Mouse (Mus musculus) forebrain, embryonic 10.5 days (tissue): ENCODE results near the gene Rtn3. TPM values are rescaled to one million over a fixed set of nuclear protein-coding genes. Genes with fewer than 3 reads are reported as not detected.
"Not testable (repeated sequence)": the region's sequence is repeated elsewhere in the genome, so short reads cannot be mapped to it uniquely, and the experiment has no call there.

Experiments used
- DNase-seq: peaks from one replicate; pipeline ENCODE4 v3.0.0-alpha.2; 2017; ENCODE audit warnings: low spot score; ENCODE audit errors: extremely low spot score
- H3K27ac ChIP-seq: fragments of 300-500 bp; sonication (generic); 2 replicates; pipeline ENCODE4 v1.5.1; 2016; ENCODE audit warnings: mild to moderate bottlenecking
- H3K27me3 ChIP-seq: fragments of 300-500 bp; sonication (generic); 2 replicates; pipeline ENCODE4 v1.6.1; 2016; ENCODE audit warnings: mild to moderate bottlenecking; ENCODE audit not compliant: poor library complexity, severe bottlenecking
- H3K36me3 ChIP-seq: fragments of 300-500 bp; sonication (generic); replicated peaks from 2 replicates; pipeline ENCODE4 v1.6.1; 2016; ENCODE audit warnings: mild to moderate bottlenecking, moderate library complexity
- H3K4me1 ChIP-seq: fragments of 300-500 bp; sonication (generic); 2 replicates; pipeline ENCODE4 v1.6.1; 2016
- H3K4me3 ChIP-seq: fragments of 300-500 bp; sonication (generic); 2 replicates; pipeline ENCODE4 v1.5.1; 2016; ENCODE audit warnings: mild to moderate bottlenecking, moderate library complexity
- H3K9me3 ChIP-seq: fragments of 300-500 bp; sonication (generic); 2 replicates; pipeline ENCODE4 v1.6.1; 2016; ENCODE audit warnings: mild to moderate bottlenecking, moderate library complexity
- WGBS: fragments of 180-500 bp; shearing (Covaris S2); methylation state at CpG from one replicate; pipeline ENCODE4 v1.1.7; 2016; 5-methylcytosine and 5-hydroxymethylcytosine counted together
- polyA plus RNA-seq: library from polyadenylated mRNA; unstranded; fragments of >200 nt; fragmentation: Nextera tagmentation; extraction: Ambion mirVana; gene quantifications from 2 replicates; pipeline ENCODE4 v1.2.1, GENCODE M21; 2016

The Rtn3 gene
- polyA plus RNA-seq, 1 experiment from 2014 or later = 237 TPM

DNA sequence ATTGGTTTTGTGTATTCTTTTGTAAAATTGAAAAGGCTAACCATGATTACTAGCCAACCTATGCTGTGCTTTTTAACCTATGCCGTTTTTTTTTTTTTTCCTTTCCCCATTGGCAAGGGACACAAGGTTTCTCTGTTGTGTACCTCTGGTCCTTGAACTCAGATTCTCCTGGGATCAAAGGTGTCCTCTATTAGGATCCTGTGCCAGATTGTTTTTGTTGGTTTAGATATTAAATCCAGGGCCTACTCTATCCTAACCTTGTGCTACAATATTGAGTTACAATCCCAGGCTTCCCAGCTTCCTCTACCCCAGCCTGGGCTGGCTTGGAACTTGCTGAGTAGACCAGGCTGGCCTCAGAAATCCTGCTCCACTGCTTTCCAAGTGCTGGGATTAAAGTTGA, 17.6 kb upstream of the Rtn3 start:
- DNase-seq = no peak
- no peak overlapping the region for H3K4me3 ChIP-seq
- H3K36me3 ChIP-seq = no peaks in the 10 kb centered on the region
- H3K27ac ChIP-seq = no peak overlapping the region
- no peaks in the 10 kb centered on the region for H3K27me3 ChIP-seq
- H3K4me1 ChIP-seq = 0 out of 2 replicates have a peak, but pooled peaks cover 2% of the 10 kb centered on the region
- 87% methylated on average over 1 of the region's 1 CpGs for WGBS
- no peaks in the 10 kb centered on the region for H3K9me3 ChIP-seq

DNA sequence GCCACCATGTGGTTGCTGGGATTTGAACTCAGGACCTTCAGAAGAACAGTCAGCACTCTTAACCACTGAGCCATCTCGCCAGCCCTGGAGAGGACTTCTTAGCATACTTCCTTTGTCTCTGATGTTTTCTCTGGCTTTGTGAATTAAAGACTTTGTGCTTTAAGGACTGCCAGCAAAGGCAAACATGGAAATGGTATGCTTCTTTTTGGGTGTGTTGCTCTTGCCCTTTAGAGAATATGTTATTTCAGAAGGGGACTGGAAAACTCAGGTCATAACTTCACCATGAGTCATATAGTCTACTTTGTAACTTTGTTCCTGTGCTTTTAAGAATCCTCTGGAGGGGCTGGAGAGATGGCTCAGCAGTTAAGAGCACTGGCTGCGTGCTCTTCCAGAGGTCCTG, 15.7 kb upstream of the Rtn3 start:
- 83% methylated on average over 2 of the region's 2 CpGs for WGBS
- no peak overlapping the region for H3K27ac ChIP-seq

DNA sequence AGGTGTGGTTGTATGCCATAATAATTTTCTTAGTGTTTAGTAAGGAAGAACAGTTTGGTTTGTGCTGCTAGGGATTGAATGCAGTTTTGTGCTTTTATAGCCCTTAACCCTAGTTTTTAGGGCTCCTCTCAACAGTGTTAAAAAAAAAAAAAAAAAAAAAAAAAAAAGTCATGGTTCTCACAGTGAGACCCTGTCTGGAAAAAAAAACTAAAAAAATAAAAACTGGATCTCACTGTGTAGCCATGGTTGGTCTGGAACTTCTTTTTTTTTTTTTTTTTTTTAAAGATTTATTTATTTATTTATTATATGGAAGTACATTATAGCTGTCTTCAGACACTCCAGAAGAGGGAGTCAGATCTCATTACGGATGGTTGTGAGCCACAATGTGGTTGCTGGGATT, 13.0 kb upstream of the Rtn3 start:
- H3K4me3 ChIP-seq, H3K36me3 ChIP-seq, DNase-seq, H3K27me3 ChIP-seq, H3K27ac ChIP-seq, H3K9me3 ChIP-seq: not testable (repeated sequence)
- 91% methylated on average over 1 of the region's 1 CpGs for WGBS
- peaks cover 18% of the 10 kb centered on the region for H3K4me1 ChIP-seq

More for the DNA sequence above, 15.7 kb upstream of the Rtn3 start:
- Histone ChIP-seq H3K36me3 (no peaks in the 10 kb centered on the region), H3K27me3 (no peaks in the 10 kb centered on the region), H3K9me3 (no peaks in the 10 kb centered on the region), H3K4me3 (no peak overlapping the region), H3K4me1 (peaks cover 16% of the 10 kb centered on the region)
- no peak for DNase-seq

DNA sequence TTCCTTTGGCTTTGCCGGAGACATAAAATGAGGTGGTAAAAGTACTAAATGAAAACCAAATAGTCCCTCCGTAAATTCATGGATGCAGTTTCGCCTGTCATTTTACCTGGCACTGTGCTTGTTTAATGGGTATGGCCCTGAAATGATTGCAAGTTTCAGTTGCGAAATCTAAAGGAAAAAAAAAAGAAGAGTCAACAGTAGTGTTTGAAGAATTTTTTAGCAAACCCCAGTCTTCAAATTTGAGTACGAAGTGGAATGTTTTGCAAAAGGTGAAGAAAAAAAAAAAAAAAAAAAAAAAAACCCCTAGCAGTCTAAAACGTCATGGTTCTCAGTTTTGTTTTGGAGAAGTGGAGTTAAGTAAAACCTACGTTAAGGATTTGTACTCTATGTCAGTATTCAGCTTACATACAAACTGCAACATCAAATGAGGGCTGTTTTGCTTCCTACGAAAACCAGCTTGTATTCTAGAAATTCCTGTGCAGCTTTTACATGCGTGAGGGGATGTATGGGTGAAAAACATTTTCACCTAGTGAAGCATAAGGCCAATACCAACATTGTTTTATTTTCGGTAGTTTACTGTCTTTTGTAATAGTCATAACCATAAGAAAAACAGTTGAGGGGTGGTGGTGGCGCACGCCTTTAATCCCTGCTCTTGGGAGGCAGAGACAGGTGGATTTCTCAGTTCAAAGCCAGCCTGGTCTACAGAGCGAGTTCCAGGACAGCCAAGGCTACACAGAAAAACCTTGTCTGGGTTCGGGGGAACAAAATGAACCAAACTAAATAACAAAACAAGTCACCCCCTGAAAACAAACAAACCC, 12.3 kb upstream of the Rtn3 start:
- H3K4me1 ChIP-seq = peaks cover 18% of the 10 kb centered on the region
- peak overlapping the region; percentile 70 for H3K4me3 ChIP-seq
- peak overlapping the region; percentile 96 for H3K27ac ChIP-seq
- WGBS = 55% methylated on average over 14 of the region's 14 CpGs
- H3K27me3 ChIP-seq = no peaks in the 10 kb centered on the region
- no peaks in the 10 kb centered on the region for H3K9me3 ChIP-seq
- no peak for DNase-seq
- H3K36me3 ChIP-seq = no peaks in the 10 kb centered on the region

DNA sequence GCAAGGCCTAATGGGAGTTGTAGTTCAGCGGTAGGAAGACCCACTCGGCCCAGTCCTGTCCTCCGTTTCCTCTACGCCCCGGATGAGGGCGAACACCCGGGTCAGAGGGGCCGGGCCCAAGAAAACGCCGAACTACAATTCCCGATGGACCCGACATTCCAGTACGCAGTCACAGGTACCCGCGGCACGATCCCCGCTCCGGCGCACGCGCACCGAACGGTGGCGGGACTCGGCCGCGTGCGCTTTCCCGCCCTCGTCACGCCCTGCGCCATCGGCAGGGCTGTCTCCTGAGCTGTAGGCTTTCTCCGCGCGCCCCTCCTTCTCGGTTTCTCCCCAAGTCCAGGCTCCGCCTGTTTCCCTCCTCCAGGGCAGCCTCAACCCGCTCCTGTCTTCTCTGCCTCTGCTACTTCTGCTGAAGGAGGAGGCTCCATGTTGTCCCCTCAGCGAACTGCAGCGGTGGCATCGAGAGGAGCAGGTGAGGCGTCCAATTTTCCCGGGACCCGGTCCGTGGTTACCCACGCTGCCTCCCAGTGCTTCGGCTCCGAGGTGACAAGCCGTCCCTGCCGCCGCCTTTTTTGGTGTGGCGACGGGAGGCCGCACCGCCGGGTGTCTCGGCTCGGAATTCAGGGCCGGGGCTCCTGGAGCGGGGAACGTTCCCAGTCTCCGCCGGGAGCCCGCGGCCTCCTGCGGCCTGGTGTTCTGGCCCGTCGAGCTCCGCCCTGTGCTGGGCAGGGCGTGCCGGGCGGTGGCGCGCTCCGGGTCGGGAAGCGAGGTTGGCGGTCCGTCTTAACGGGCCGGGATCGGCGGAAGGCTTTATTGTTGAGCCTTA, 11.3 kb upstream of the Rtn3 start:
- no peaks in the 10 kb centered on the region for H3K9me3 ChIP-seq
- H3K27ac ChIP-seq = peak overlapping the region; percentile 96
- H3K4me1 ChIP-seq = peaks cover 18% of the 10 kb centered on the region
- peak; percentile 92 for DNase-seq
- WGBS = under 1% methylated on average over 84 of the region's 84 CpGs
- H3K36me3 ChIP-seq = no peaks in the 10 kb centered on the region
- peak overlapping the region; percentile 70 for H3K4me3 ChIP-seq
- no peaks in the 10 kb centered on the region for H3K27me3 ChIP-seq

DNA sequence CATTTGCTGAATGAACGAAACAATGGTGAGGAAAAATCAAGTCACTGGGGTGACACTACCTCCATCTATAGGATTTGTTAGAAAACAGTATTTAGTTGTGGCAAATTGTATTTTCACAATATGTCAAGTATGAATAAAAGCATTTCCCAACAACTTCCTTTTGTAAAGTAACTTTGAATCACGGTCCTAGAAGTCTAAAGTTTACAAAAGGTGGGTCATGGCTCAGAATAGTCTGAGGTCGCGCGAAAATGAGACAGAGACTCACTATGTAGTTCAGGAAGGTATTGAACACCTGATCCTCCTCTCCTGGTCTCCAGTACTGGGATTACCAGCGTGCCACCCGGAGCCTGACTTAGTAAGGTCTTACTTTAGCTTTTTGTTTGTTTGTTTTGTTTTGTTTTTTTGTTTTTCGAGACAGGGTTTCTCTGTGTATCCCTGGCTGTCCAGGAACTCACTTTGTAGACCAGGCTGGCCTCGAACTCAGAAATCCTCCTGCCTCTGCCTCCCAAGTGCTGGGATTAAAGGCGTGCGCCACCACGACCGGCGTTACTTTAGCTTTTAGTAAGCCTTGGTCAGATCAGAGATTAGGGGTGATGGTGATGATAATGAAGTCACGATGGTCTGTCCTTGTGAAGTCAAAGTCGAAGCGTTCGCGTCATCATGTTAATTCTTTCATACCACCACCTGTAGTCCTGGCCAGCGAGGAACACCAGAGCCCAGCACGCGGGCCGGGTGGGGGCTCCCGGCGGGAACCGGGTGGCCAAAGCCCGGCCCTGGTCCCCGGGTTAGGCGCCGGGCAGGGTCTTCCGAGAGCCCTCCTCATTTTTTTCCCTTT, 10.5 kb upstream of the Rtn3 start, which contains the start of gene Atl3:
TSS of gene Atl3 (plus strand) at position 689 of the 835 bp plus-strand sequence.
- DNase-seq = no peak
- Histone ChIP-seq H3K36me3 (no peaks in the 10 kb centered on the region), H3K9me3 (no peaks in the 10 kb centered on the region), H3K4me3 (peak within 1 kb of the TSS; percentile 70), H3K27me3 (no peaks in the 10 kb centered on the region), H3K27ac (peak within 1 kb of the TSS; percentile 96), H3K4me1 (peaks cover 18% of the 10 kb centered on the region)
- 32% methylated on average over 31 of the region's 31 CpGs for WGBS

DNA sequence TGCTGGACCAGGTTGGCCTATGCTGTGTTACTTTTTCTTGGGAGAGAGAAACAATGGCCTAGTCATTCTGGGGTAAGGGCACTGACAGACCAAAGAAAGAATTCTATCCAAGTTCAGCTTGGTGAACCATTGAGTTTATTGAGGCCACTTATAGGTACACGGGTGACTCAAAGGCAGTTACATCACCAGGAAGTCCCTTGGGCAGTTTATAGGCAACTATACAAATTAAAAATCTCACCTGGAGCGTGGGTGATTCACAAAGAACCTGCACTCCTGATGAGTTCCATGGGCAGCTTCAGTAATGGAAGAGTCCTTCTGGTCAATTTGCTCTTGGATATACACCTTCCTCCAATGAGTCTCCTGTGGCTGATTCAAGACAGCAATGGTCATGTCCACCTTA, 9.6 kb upstream of the Rtn3 start:
- peaks cover 18% of the 10 kb centered on the region for H3K4me1 ChIP-seq
- WGBS = 93% methylated on average over 2 of the region's 2 CpGs
- no peaks in the 10 kb centered on the region for H3K27me3 ChIP-seq
- no peak for DNase-seq
- no peak overlapping the region for H3K4me3 ChIP-seq
- H3K9me3 ChIP-seq = no peaks in the 10 kb centered on the region
- no peak overlapping the region for H3K27ac ChIP-seq
- no peaks in the 10 kb centered on the region for H3K36me3 ChIP-seq

DNA sequence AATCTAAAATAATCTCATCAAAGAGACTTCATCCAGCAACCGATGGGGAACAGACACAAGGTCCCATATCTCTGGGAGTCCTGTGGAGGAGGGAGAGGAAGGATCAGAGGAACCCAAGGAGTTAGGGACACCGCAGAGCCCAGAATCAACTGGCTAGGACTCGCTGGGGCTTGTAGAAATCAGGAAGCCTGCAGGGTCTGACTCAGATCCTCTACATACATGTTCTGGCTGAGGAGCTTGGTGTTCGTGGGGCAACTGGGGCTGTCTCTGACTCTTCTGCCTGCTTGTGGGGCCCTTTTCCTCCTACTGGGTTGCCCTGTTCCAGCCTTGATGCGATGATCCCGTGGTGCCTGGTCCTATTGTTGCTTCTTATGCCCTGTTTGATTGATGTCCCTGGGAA, 8.9 kb upstream of the Rtn3 start:
- Histone ChIP-seq H3K4me3 (no peak overlapping the region), H3K9me3 (no peaks in the 10 kb centered on the region), H3K4me1 (peaks cover 18% of the 10 kb centered on the region), H3K27me3 (no peaks in the 10 kb centered on the region), H3K36me3 (no peaks in the 10 kb centered on the region), H3K27ac (no peak overlapping the region)
- no peak for DNase-seq
- WGBS = 88% methylated on average over 6 of the region's 6 CpGs

DNA sequence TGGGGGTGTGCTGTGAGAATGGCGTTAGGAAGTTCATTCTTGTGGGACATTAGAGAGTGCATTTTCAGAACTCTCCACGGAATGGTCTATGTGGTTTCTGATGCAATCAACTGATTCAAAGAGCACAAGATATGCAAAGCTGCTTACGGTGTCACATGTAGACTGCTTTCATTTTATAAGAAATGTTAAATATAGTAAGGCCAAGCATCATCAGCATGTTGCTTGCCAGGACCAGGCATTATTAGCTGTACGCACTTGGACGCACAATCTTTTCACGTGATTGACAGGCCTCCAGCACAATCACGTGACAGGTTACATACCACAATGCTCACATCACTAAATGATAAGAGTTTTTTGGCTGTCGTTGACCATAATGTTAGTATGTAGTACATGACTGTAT, 4.6 kb upstream of the Rtn3 start:
- no peak overlapping the region for H3K27ac ChIP-seq
- no peaks in the 10 kb centered on the region for H3K36me3 ChIP-seq
- no peak for DNase-seq
- no peaks in the 10 kb centered on the region for H3K27me3 ChIP-seq
- no peak overlapping the region for H3K4me3 ChIP-seq
- WGBS = 90% methylated on average over 8 of the region's 8 CpGs
- H3K9me3 ChIP-seq = no peaks in the 10 kb centered on the region
- H3K4me1 ChIP-seq = peaks cover 8% of the 10 kb centered on the region; the same call in 1 of the 2 replicates

DNA sequence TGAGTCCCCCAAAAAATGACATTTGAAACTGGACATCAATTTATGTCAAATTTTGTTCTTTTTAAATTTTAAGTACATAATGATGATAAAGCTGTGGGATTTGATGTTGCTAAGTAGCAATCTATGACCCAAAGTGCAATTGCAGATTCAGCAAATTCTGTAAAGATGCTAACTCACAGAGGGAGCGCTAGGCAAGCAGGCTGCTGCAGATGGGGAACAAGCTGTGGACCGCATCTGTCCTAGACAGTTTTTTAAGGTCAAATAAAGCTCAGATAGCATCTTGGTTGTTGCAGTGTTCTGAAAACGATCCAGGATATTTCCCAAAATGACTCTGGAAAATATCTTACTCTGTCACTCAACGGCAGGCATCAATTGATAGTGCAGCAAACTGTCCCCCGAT, 995 bp upstream of the Rtn3 start:
- Histone ChIP-seq H3K27ac (peak overlapping the region; percentile 99; the same call in 1 of the 2 replicates), H3K27me3 (no peaks in the 10 kb centered on the region), H3K36me3 (peaks cover 16% of the 10 kb centered on the region), H3K4me1 (peaks cover 29% of the 10 kb centered on the region), H3K9me3 (no peaks in the 10 kb centered on the region), H3K4me3 (peak overlapping the region; percentile 98)
- WGBS = 75% methylated on average over 5 of the region's 5 CpGs
- DNase-seq = no peak

DNA sequence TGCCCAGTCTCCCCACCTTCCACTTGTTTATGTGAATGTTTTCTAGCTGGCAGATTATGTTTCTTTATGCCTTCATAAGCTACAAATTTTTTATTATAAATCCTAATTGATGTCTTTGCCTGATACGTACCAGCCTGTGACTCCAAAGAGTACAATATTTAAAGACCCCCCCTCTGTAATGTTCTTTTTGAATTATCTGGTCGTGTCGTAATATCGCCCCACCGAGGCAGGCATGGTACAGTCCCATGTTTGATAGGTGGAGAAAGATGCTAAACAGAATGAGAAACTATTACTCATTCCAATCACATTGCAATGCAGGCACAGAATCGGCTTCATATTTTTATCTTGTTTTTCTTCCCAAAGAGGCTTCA, 416 bp upstream of the Rtn3 start:
- peak overlapping the region; percentile 99 for H3K27ac ChIP-seq
- peaks cover 29% of the 10 kb centered on the region for H3K4me1 ChIP-seq
- peak overlapping the region; percentile 98 for H3K4me3 ChIP-seq
- no peaks in the 10 kb centered on the region for H3K27me3 ChIP-seq
- H3K9me3 ChIP-seq = no peaks in the 10 kb centered on the region
- peaks cover 19% of the 10 kb centered on the region for H3K36me3 ChIP-seq
- DNase-seq = no peak
- WGBS = 7% methylated on average over 6 of the region's 6 CpGs

DNA sequence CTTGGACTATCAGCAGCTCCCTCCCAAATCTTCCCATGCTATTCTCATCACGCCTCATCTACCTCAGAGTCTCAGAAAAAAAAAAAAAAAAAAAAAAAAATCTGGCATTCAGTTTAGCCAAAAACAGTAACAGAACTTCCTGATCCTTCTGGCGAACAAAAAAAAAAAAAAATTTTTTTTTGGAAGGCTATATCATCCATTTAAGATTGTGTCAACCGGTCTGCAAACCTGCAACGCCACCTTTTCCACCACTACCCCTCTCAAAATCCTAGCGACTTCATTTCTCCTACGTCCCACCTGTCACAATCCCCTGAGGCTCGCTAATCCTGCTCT, 849 bp downstream of the Rtn3 start:
- Histone ChIP-seq H3K27ac (peak overlapping the region; percentile 99), H3K4me3 (peak overlapping the region; percentile 98), H3K27me3 (no peaks in the 10 kb centered on the region), H3K36me3 (peaks cover 29% of the 10 kb centered on the region), H3K9me3 (no peaks in the 10 kb centered on the region), H3K4me1 (peaks cover 29% of the 10 kb centered on the region)
- under 1% methylated on average over 7 of the region's 7 CpGs for WGBS
- DNase-seq = no peak
